Mouse (Mus musculus) erythroblast, adult 5-6 weeks (primary cell): Measurements from ENCODE around the gene Rgs3. TPM values are rescaled to one million over a fixed set of nuclear protein-coding genes. Genes with fewer than 3 reads are reported as not detected.

ENCODE experiments used
- ATAC-seq: replicated peaks from 2 replicates; pipeline ENCODE4 v1.8.0; 2016; ENCODE audit warnings: moderate number of reproducible peaks, mild to moderate bottlenecking, moderate TSS enrichment, inconsistent platforms; ENCODE audit not compliant: poor library complexity, low FRiP score, severe bottlenecking
- total RNA-seq, 2 experiments: library from RNA; stranded (forward) in 1 of 2; stranded (reverse) in 1 of 2; fragments of 150-400 nt in 1 of 2; fragments of 200-764, 138-1000 nt in 1 of 2; gene quantifications; 2 replicates each; pipeline versions ENCODE4 v1.2.3 to v1.2.4; 2015 to 2017; ENCODE audit warnings: low replicate concordance in 2 of 2

The Rgs3 gene
- total RNA-seq, 2 experiments from 2014 or later: 4.5 to 18.8 TPM

DNA sequence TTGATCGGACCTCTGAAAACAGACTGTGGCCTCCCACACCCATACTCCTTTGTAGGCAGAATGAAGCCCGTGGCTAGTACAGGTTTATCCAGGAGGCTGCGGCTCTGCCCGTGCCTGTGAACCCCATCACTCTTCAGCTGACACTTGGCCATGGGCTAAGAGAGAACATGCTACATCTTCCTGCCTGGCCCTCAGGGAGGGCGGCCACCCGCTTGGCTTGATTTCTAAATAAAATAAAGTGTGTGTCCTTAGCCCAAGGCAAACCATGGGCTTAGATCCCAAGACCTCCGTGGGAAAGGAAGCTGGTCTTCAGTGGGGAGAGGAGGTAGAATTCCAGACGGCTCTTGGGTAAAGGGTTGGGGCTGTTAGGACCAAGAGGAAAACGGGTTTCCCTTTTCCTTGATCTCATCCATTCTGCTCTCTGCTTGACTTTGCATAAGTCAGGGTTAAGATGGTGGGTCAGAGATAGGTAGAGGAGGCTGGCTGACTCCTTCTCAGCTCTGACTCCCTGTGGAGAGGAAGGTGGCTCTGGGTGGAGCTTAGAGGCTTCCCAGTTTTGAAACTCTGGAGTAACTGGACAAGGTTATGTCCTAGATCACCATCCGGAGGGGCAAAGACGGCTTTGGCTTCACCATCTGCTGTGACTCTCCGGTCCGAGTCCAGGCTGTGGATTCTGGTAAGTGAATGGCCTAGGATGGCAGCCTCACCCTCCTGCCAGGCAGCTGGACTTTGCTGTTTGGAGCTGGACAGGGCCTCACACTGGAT is 63.8 kb downstream of the Rgs3 start:
- ATAC-seq: no peak

DNA sequence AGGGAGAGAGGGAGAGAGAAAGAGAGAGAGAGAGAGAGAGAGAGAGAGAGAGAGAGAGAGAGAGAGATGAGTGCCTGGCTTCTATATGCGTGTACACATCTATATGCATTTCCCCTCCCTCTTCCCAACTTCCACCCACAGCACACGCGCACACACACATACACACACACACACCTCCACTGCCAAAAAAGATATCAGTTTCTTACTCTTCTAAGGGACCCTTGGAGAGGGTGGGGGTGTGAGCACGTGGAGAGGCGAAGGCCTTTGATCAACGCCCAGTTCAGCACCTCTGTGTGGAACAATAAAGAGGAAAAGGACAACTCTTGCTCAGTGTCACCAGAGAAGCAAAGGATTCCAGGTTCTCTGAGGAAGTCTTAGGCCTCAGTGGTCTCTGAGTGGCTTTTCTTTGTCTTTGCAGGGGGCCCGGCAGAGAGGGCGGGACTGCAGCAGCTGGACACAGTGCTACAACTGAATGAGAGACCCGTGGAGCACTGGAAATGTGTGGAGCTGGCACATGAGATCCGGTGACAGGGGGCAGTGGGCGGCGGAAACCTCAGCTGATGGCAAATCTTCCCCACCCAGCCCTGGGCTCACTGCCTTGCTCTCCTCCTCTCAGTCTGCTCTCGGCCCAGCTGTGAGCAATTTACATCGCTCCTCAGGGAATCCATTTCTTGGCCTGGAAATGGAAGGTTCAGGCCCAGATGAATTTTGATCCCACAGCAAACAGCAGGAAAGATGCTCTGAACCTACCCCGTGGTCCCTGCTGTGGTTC is 65.2 kb downstream of the Rgs3 start:
- no peak for ATAC-seq

DNA sequence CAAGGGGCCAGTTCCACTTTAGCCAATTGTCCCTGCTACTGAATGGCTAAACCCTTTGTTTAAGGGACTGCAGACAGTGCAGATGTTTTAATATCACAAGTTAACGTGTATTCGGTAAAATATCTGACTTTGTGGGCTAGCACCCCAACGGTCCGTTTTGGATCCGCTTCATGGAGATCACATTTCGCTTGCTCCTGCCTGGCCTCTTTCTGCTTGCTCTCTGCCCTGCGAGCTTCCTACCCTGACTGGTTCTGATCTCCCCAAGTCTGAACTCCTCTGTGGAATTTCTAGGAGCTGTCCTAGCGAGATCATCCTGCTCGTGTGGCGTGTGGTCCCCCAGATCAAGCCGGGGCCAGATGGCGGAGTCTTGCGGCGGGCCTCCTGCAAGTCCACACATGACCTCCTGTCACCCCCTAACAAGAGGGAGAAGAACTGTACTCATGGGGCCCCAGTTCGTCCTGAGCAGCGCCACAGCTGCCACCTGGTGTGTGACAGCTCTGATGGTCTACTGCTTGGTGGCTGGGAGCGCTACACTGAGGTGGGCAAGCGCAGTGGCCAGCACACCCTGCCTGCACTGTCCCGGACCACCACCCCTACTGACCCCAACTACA is 65.9 kb downstream of the Rgs3 start:
- ATAC-seq: no peak

DNA sequence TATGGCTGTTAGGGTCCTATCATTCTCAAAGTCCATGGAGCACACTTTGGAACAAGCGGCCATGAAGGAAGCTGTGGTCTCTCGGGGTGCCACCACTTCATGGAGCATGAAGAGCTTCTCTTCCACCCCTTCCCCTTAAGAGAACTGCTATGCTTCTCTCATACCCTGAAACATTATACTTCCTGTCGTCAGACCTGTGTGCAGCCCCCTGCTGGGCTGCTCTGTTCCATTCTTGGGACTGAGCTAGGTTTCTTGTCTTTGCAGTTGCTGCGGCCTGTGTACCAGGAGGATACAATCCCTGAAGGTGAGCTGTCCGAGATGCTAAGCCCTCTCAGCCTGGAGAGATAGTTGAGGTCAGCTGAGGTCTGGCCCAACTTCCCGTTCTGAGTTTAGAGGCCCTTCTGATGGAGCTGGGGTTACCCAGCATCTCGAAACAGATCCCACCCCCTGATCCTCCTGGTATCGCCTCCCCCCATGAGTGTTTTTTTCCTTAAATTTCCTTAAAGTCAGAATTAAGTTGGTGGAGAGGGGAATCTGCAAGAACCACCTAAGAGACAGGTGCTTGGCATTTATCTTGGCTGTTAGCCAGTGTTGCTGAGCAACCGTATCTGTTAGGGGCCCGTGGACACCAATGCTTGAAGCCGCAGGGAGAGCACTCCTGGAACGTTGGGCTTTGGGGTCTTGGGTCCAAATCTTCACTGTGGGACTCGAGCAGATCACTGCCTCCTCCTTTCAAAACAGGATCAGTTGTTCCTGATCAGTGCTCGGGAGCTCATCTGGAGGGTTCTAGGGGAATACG is 66.8 kb downstream of the Rgs3 start:
- ATAC-seq: no peak

DNA sequence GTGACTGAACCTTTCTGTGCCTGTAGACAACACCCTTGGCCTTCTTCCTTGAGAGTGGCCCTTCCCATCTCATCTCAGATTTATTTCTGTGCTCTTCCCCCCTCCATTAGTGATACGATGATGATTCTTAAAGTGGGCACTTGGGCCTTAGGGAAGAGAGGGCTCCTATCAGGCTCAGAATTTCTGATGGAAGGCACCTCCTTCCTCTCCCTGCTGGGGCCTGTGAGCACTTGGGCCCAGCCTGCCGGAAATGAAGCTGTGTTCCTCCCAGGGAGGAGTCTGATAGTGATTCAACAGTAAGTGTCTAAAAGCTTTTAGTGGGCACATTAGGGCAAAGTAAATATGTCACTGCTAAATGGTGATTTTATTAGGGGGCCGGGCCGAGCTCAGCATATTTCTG is 67.7 kb downstream of the Rgs3 start:
- no peak for ATAC-seq

DNA sequence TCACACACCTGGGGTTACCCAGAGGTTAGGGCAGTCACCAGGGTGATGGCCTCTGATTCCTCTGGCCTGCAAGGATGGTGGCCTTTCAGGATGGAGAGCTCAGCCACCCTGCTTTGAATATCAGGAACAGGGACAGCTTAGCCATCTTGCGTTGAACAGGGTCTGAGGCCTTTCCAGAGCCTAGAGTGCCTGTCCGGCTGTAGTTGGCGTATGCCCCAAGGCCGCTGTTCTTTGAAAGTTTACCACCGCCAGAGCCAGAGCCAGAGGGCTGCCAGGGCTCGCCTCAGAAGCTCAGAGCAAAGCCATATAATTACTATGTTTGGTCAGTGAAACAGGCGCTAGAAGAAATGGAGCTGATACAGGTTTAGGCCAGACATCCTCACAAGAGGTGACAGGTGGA is 68.9 kb downstream of the Rgs3 start:
- ATAC-seq: no peak

DNA sequence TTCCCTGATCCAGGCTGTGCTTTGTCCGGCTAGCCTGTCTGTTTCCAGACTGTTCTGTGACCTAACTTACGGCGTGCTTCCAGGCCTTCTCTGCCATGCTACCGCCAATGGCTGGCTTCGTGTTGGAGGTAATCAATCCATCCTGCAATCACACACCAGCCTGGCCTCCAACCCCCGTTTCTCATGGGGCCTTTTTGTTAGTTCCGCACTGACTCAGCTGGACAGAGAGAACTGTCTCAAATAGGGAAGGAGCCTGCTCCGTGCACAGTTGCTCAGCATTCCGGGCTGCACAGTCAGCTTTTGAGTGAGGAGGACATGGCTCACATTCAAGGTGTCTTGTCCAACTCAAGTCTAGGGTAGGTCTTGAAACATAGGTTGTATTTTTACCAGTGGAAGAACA is 69.8 kb downstream of the Rgs3 start:
- ATAC-seq: no peak

DNA sequence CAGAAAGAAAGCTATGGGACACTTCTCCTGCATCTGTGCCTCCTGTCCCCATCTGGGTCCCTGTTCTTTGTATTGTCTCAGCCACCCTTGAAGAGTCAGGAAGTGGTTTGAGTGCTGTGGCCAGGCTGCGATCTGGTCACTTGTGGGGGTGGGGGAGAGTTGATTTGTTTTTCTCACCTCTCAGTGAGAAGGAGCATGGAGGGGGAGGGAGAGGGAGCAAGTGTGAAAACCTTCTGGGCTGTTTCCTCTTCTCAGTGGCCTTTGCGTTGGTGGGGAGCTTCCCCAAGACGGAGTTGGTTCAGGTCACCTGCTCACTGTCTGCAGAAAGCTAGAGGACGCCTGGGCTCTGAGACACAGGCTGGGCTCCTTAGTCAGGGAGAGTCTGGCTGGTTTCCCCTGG is 70.3 kb downstream of the Rgs3 start:
- no peak for ATAC-seq

DNA sequence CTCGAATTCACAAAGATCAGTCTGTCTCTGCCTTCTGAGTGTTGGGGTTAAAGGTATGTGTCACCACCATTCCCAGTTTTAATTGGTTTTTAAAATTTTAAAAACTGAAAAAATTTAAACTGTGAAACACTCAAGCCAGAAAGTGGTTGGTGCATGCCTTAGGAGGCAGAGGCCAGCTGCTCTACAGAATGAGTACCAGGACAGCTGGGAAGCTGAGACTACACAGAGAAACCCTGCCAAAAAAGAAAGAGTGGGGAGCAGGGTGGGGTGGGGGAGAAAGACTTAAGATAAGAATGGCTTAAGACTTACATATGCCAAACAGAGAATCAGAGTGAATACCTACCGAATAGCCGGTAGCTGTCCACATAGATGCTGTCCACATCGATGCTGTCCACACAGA is 73.6 kb downstream of the Rgs3 start:
- no peak for ATAC-seq

DNA sequence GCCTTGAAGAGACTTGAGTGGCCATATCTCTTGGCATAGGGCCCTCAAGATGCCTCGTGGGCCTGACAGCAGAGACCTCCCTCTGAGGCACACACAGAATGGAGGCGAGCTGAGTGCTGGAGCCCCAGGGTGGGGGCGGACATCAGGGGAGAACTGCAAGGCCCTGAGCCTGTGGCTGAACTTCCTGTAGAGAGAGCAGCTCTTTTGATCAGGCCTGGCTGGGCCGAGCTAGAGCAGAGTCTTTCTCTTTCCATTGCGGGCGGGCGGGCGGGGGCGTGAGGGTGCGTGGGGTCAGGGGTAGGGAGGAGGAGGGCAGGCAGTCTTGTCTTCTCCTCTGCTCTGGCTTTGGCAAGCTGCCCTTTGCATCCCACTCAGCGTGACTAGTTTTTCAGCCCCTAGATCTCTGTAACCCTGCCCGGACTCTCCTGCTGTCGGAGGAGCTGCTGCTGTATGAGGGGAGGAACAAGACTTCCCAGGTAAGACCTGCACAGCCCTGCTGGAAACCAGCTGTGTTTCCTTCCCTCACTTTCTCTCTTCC is 74.5 kb downstream of the Rgs3 start:
- ATAC-seq: no peak

DNA sequence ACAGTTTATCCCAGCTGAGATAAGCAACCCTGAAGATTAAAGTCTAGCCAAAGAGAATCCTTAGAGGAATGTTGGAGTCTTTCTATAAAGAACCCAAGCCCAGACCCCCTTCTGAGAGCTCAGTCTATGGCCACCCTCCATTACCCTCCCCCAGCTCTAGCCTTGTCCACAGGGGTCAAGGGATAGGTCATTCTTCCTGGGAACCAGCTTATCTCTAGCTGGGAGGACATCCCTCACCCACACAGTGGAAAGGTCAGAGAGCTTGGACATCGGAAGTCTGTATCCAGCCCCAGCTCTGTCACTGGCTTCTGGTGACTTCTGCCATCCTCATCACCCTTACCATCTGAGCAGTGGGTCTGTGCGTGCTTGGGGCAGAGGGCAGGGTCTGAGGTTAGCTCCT is 75.2 kb downstream of the Rgs3 start:
- no peak for ATAC-seq

DNA sequence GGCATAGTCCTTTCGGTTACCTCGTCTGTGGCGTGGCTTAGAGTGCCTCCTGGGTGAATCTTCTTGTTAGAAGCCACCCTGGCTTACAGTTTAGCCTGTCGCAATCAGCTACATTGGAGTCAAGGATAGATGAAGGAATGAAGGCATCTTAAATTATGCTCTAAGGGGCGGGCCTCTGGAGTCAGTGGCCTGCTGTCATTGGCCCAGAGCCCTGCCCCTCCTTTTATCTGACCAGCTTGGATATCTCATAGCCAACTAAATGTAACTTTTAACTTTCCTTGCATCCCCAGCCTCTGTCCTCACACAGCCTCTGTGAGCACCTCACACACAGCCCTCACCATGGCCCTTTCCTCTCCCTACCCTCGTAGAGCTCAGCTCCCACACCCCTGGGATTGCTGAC is 76.4 kb downstream of the Rgs3 start:
- no peak for ATAC-seq

DNA sequence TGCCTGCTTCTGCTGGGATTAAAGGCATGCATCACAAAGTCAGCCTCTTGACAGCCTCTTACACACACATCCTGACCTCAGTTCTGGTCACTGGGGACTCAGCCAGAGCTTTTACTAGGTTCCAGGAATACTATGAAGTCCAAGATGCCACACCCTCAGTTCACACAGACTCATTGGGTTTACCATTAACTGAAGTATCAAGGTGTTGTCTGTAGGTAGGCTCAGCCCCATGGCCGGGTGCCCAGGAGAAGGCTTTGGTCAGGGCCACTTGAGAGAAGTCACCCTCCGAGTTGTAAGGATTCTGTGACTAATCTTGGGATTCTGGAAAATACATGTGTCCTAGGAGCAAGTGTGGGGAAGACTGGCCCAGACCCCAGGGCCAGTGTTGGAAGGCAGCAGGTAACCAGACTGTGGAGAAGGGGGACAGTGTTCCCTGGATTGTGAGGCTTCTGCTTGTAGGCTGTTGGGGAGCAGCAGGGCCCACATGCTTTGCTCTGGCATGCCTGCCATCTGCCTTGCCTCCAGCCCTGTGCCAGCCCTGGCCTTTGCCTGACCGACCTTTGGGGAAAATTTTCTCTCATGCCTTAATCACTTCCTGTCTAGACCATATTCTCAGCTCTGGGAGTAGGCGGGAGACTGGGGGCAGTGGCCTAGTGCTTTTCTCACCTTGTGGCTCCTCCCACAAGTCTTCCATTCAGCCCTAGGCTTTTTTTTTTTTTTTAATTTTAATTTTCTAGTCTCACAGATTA is 78.4 kb downstream of the Rgs3 start:
- ATAC-seq: no peak

DNA sequence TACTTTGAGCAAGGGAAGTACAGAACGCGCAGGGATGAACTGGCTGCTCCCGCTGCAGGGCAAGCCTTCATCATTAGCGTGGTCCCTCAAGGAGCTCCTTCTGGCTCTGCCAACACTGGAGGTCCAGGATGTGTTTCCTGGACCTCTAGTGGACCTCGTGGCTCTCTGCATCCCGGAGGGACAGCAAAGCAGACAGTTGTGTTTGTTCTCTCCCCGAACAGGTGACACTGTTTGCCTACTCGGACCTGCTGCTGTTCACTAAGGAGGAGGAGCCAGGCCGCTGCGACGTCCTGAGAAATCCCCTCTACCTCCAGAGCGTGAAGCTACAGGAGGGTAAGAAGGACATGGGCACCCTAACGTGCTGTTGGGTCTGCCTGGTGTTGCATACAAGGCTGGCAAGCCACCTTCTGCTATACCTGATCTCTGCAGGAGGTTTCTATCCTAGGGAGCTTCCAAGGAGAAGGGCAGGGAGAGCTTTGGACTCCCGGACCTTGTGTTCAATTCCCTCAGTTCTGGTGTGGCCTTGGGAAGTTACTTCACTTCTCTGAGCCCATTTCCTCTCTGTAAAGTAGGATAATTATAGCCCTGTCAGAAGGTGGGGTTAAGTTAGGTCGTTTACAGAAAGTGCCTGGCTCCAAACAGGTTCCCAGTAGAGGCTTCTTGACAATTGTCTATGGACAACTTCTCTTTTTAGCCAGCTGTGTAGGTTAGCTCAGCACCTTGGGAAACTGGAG is 81.0 kb downstream of the Rgs3 start:
- no peak for ATAC-seq

DNA sequence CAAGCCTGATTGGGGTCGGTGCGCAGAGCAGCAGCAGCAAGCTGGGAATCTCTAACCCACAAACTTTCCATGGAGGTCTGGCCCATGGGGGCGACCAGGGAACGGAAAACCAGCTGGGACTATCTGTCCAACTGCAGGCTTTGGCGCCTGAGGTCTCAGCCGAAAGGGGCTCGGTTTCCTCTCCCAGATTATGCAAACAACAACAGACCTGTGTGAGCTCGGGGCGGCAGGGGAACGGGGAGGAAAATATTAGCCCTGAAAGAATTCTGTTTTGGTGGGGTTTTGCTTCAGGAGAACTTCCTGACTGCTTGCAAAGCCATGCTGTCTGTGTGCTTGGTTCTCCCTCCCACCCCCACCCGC is 81.6 kb downstream of the Rgs3 start:
- ATAC-seq: no peak

DNA sequence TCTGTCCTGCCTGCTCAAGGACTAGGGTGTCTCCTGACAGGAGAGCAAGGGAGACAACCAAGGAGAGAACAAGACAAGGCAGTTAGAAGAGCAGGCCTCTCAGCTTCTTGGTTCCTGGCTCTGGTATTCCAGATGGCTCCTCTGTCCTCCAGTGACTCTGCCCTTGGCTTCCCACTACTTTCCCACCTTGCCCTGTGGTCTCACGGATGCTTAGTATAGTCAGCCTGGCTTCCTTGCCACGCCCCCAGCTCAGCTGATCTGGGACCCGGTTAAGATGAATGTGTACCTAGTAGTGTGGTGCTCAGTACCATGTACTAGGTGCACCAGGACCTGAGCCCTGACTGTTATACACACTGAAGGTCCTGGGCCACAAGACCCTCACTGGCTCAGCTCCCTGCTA is 82.0 kb downstream of the Rgs3 start:
- ATAC-seq: no peak

DNA sequence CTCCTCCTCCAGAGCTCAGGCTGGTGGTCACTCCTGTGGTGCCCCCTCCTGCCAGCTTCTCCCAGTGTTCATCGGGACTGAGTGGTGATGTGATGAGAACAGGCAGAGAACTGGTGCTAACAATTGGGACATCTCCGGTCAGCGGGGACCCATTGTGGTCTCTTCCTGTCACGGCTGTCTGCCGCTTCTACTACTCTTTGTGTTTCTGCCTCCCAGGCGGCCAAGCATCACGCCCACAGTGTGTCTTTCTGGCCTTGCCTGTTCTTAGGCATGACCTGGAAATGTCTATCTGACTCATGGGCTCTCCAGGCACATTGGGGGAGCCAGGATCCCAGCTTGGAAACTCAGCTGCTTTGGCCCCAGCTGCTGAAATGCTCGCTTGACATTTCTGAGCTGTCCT is 83.8 kb downstream of the Rgs3 start:
- no peak for ATAC-seq

DNA sequence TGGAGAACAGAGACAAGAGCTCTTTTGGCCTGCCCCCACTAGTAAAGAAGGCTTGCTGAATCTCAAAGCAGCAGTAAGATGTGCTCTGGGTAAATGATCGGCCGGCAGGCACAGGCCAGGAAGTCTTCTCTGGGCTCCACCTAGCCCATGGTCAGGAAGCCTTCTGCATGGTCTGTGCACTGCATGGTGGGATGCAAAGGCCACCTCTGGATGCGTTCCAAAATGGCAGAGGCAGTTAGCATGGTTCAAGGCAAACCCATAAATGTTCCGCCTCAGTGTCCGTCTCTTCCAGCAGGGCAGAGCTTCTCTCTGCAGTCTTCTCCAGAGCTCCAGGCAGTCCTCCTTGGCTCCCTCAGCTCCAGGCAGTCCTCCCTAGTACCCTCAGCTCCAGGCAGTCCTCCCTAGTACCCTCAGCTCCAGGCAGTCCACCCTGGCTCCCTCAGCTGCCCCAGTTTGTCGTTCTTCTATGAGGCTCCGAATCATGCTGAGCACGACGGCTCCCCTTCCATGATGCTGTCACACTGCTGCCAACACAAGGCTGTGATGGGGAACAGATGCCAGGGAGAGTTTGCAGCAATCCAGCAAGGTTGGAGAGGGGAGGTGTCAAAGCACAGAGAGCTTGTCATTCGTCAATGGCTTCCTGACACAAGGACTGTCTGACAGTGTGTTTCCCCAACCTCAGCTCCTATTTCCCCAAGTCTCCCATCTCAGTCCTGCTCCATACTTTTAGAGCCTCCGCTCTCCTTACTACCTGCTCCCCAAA is 84.6 kb downstream of the Rgs3 start:
- no peak for ATAC-seq
